Mouse (Mus musculus) heart, postnatal 0 days (tissue): Measurements from ENCODE around the gene Acbd5.

Experiments used
- CTCF ChIP-seq: IDR thresholded peaks from 2 replicates; pipeline ENCODE4 v1.5.1; 2016; ENCODE audit warnings: antibody characterized with exemption, control low read depth, low read depth
- EP300 ChIP-seq: IDR thresholded peaks from 2 replicates; pipeline ENCODE4 v1.6.1; 2016; ENCODE audit warnings: antibody characterized with exemption, low read depth

DNA sequence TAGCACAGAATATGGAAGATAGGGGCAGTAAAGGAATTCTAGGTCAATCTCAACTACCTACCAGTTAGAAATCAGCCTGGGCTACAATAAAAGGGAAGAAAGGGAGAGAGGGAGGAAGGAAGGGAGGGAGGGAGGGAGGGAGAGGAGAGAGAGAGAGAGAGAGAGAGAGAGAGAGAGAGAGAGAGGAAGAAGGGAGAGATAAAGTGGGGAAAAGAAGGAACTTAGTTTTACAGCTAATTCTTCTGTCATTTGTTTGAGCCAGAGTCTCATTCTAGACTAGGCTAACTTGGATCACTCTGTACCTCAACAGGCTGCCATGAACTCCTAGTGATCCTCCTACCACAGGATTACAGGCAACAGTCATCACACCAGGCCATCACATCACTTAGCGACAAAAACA is 32.5 kb upstream of the Acbd5 start:
- TF ChIP-seq EP300 (no peak), CTCF (no peak)
